Mouse (Mus musculus) forebrain, postnatal 0 days (tissue): ENCODE data around the gene Slc35b1. TPM values are rescaled to one million over a fixed set of nuclear protein-coding genes. Genes with fewer than 3 reads are reported as not detected.

Experiments
- ATAC-seq: fragments of 200-750 bp; cut with Nextera tagmentation; 2 replicates; pipeline ENCODE4 v1.8.0; 2017; ENCODE audit warnings: mild to moderate bottlenecking, moderate library complexity
- DNase-seq: peaks from one replicate; pipeline ENCODE4 v3.0.0-alpha.2; 2015
- H3K27ac ChIP-seq: fragments of 300-500 bp; sonication (generic); 2 replicates; pipeline ENCODE4 v1.5.1; 2014; ENCODE audit warnings: low read depth, mild to moderate bottlenecking, antibody characterized with exemption, low read length, moderate library complexity, mixed read lengths
- H3K27me3 ChIP-seq: fragments of 300-500 bp; sonication (generic); 2 replicates; pipeline ENCODE4 v1.6.1; 2014; ENCODE audit warnings: mild to moderate bottlenecking, low read length, mixed read lengths; ENCODE audit not compliant: insufficient read depth
- H3K36me3 ChIP-seq: fragments of 300-500 bp; sonication (generic); 2 replicates; pipeline ENCODE4 v1.6.1; 2014; ENCODE audit warnings: mild to moderate bottlenecking, moderate library complexity; ENCODE audit not compliant: insufficient read depth
- H3K4me1 ChIP-seq: fragments of 300-500 bp; sonication (generic); 2 replicates; pipeline ENCODE4 v1.6.1; 2014; ENCODE audit warnings: antibody characterized with exemption; ENCODE audit not compliant: insufficient read depth
- H3K4me2 ChIP-seq: fragments of 300-500 bp; sonication (generic); 2 replicates; pipeline ENCODE4 v1.6.1; 2014; ENCODE audit warnings: low read depth, mild to moderate bottlenecking, moderate library complexity
- H3K4me3 ChIP-seq: fragments of 300-500 bp; sonication (generic); 2 replicates; pipeline ENCODE4 v1.5.1; 2014; ENCODE audit warnings: low read depth, low read length, mixed read lengths
- H3K9ac ChIP-seq: fragments of 300-500 bp; sonication (generic); 2 replicates; pipeline ENCODE4 v1.6.1; 2014; ENCODE audit warnings: mild to moderate bottlenecking
- H3K9me3 ChIP-seq: fragments of 300-500 bp; sonication (generic); 2 replicates; pipeline ENCODE4 v1.6.1; 2016; ENCODE audit warnings: low read length
- CTCF ChIP-seq: sonication (generic); IDR thresholded peaks from 2 replicates; pipeline ENCODE4 v1.5.1; 2016; ENCODE audit warnings: antibody characterized with exemption, control low read depth, low read depth
- WGBS: fragments of 180-500 bp; shearing (Covaris S2); extraction: QIAGEN DNeasy Blood & Tissue Kit; methylation state at CpG from one replicate; pipeline ENCODE4 v1.1.7; 2014; 5-methylcytosine and 5-hydroxymethylcytosine counted together
- polyA plus RNA-seq: library from polyadenylated mRNA; unstranded; fragments of >200 nt; fragmentation: Nextera tagmentation; extraction: Ambion mirVana; gene quantifications from 2 replicates; pipeline ENCODE4 v1.2.1, GENCODE M21; 2015
- total RNA-seq: library from RNA; depleted of rRNA; stranded (reverse); fragments of >200 nt; gene quantifications from 2 replicates; pipeline ENCODE4 v1.2.3, GENCODE M21; 2014

Slc35b1 gene
- total and polyA plus RNA-seq, 2 experiments from 2014 or later = 109 to 160 TPM

- peak; percentile 43; the same call in 1 of the 2 replicates for ATAC-seq
These were observed 18.9 kb upstream of the Slc35b1 start for GRCm38 (mm10) chr11:95365596-95365995.

GRCm38 (mm10) chr11:95366280-95366897, 18.1 kb upstream of the Slc35b1 start:
- WGBS = 65% methylated on average over 6 of the region's 6 CpGs
- H3K27me3 ChIP-seq = no peaks in the 10 kb centered on the region
- peak; percentile 38 for TF ChIP-seq CTCF
- H3K27ac ChIP-seq = peak overlapping the region; percentile 45
- no peak overlapping the region for H3K9ac ChIP-seq
- DNase-seq (peak; percentile 50), ATAC-seq (peak; percentile 50; the same call in 1 of the 2 replicates)
- no peak overlapping the region for H3K4me2 ChIP-seq
- H3K4me1 ChIP-seq = no peaks in the 10 kb centered on the region
- no peaks in the 10 kb centered on the region for H3K9me3 ChIP-seq
- no peaks in the 10 kb centered on the region for H3K36me3 ChIP-seq
- no peak overlapping the region for H3K4me3 ChIP-seq

More at GRCm38 (mm10) chr11:95365596-95365995, 18.9 kb upstream of the Slc35b1 start:
- H3K9me3 ChIP-seq = no peaks in the 10 kb centered on the region
- H3K4me2 ChIP-seq = no peak overlapping the region
- H3K4me1 ChIP-seq = no peaks in the 10 kb centered on the region
- no peaks in the 10 kb centered on the region for H3K27me3 ChIP-seq
- peak overlapping the region; percentile 57 for H3K27ac ChIP-seq
- no peak for TF ChIP-seq CTCF
- DNase-seq = peak; percentile 48
- WGBS = 60% methylated on average over 10 of the region's 10 CpGs
- no peaks in the 10 kb centered on the region for H3K36me3 ChIP-seq
- no peak overlapping the region for H3K4me3 ChIP-seq
- H3K9ac ChIP-seq = no peak overlapping the region

- H3K4me3 ChIP-seq = no peak overlapping the region
- 83% methylated on average over 8 of the region's 8 CpGs for WGBS
- ATAC-seq (no peak), DNase-seq (no peak)
- H3K9me3 ChIP-seq = no peaks in the 10 kb centered on the region
- no peak overlapping the region for H3K27ac ChIP-seq
- no peaks in the 10 kb centered on the region for H3K4me1 ChIP-seq
- no peak for TF ChIP-seq CTCF
- no peaks in the 10 kb centered on the region for H3K36me3 ChIP-seq
- no peaks in the 10 kb centered on the region for H3K27me3 ChIP-seq
- no peak overlapping the region for H3K9ac ChIP-seq
- H3K4me2 ChIP-seq = no peak overlapping the region
These were observed 17.3 kb upstream of the Slc35b1 start for GRCm38 (mm10) chr11:95367011-95367735.

GRCm38 (mm10) chr11:95368231-95368823, 16.2 kb upstream of the Slc35b1 start:
- Histone ChIP-seq H3K4me3 (no peak overlapping the region), H3K36me3 (no peaks in the 10 kb centered on the region), H3K27me3 (no peaks in the 10 kb centered on the region), H3K4me2 (no peak overlapping the region), H3K9me3 (no peaks in the 10 kb centered on the region), H3K27ac (no peak overlapping the region), H3K4me1 (no peaks in the 10 kb centered on the region), H3K9ac (no peak overlapping the region)
- TF ChIP-seq CTCF = no peak
- DNase-seq (no peak), ATAC-seq (no peak)
- 89% methylated on average over 8 of the region's 8 CpGs for WGBS

- DNase-seq (no peak), ATAC-seq (no peak)
- H3K36me3 ChIP-seq = no peaks in the 10 kb centered on the region
- no peaks in the 10 kb centered on the region for H3K27me3 ChIP-seq
- H3K4me3 ChIP-seq = no peak overlapping the region
- no peak overlapping the region for H3K9ac ChIP-seq
- H3K4me1 ChIP-seq = no peaks in the 10 kb centered on the region
- no peak overlapping the region for H3K4me2 ChIP-seq
- 95% methylated on average over 4 of the region's 4 CpGs for WGBS
- no peaks in the 10 kb centered on the region for H3K9me3 ChIP-seq
- H3K27ac ChIP-seq = no peak overlapping the region
- no peak for TF ChIP-seq CTCF
These were observed 15.6 kb upstream of the Slc35b1 start for GRCm38 (mm10) chr11:95368871-95369270.

- no peaks in the 10 kb centered on the region for H3K36me3 ChIP-seq
- no peak overlapping the region for H3K9ac ChIP-seq
- no peaks in the 10 kb centered on the region for H3K4me1 ChIP-seq
- no peak overlapping the region for H3K4me3 ChIP-seq
- no peak for TF ChIP-seq CTCF
- H3K27ac ChIP-seq = 0 out of 2 replicates have a peak overlapping the region, but pooled peaks have one; percentile 35
- no peak overlapping the region for H3K4me2 ChIP-seq
- no peaks in the 10 kb centered on the region for H3K9me3 ChIP-seq
- DNase-seq (no peak), ATAC-seq (peak; percentile 77)
- no peaks in the 10 kb centered on the region for H3K27me3 ChIP-seq
- 64% methylated on average over 15 of the region's 15 CpGs for WGBS
These were observed 14.3 kb upstream of the Slc35b1 start for GRCm38 (mm10) chr11:95369964-95370890.
